Mouse (Mus musculus): ENCODE data around the gene Plekhj1. TPM values are rescaled to one million over a fixed set of nuclear protein-coding genes. Genes with fewer than 3 reads are reported as not detected.

Gene Plekhj1
- polyA plus RNA-seq, 1 experiment from 2014 or later: 142 TPM

DNA sequence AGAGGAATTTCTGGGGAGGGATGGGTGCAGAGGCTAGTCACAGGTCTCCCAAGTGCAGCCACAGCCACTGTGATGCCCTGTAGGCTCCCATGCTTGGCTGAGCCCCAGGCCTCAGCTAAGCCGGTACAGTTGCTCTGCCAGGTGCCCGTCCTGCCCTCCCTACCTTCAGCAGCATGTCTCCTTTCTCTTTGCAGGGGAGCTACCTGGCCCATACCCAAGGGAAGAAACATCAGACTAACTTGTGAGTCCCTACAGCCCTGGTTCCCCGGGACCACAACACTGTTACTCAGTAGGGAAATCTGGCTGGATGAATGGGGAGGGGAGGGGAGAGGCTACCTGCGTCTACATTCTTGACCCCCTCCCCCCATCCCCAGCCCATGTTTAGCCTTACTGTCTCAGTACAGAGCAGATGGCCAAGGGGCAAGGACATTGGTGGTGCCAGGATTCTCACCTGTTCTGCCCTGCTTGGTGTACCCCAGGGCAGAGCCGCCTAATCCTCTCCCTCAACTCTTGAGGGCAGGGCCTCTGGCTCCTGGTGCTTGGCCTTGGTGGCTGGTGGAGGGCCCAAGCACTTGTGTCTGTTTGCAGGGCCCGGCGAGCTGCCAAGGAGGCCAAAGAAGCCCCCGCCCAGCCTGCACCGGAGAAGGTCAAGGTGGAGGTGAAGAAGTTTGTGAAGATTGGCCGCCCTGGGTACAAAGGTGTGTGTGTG, 3.9 kb upstream of the Plekhj1 start:
- Histone ChIP-seq H3K27me3 (peaks cover 15% of the 10 kb centered on the region), H3K36me3 (peaks cover 50% of the 10 kb centered on the region), H3K4me3 (no peak overlapping the region), H3K4me1 (peaks cover 24% of the 10 kb centered on the region), H3K4me2 (replicated peaks) (no peak overlapping the region), H3K9me3 (no peaks in the 10 kb centered on the region), H3K27ac (no peak overlapping the region), H3K9ac (no peak overlapping the region)
- 91% methylated on average over 10 of the region's 10 CpGs for WGBS
- ATAC-seq (ENCODE audit: insufficient number of reproducible peaks, insufficient read depth, low FRiP score, low TSS enrichment): no peak

DNA sequence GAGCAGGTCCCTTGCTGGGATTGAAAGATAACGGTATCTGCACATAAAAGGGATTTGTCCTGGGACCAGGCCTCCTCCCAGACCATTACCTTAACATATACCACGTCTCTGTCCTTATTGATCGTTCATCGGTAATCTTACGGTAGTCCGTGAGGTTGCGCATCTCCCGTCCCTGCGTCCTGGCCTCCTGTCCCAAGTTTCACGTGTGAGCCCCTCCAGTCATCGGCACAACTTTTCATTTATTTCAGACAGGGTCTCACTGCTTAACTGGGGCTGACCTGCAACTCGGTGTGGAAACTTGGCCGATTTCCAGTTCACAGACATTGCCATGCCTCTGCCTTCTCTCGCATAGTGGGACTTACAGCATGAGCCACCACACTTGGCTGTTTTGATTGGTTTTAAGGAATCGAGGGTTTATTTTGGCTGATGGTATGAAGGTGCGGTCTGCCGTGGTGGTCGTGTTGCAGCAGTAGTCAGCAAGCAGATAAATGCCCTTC, 692 bp upstream of the Plekhj1 start:
- Histone ChIP-seq H3K4me2 (replicated peaks) (peak overlapping the region; percentile 90), H3K27ac (peak overlapping the region; percentile 96), H3K4me1 (peaks cover 18% of the 10 kb centered on the region), H3K9ac (peak overlapping the region; percentile 98), H3K27me3 (no peaks in the 10 kb centered on the region), H3K4me3 (peak overlapping the region; percentile 92), H3K36me3 (peaks cover 60% of the 10 kb centered on the region), H3K9me3 (no peaks in the 10 kb centered on the region)
- 3% methylated on average over 18 of the region's 18 CpGs for WGBS
- no peak for ATAC-seq (ENCODE audit: insufficient number of reproducible peaks, insufficient read depth, low FRiP score, low TSS enrichment)

- 3% methylated on average over 58 of the region's 59 CpGs for WGBS
These were observed 958 bp downstream of the Plekhj1 start for GRCm38 (mm10) chr10:80797186-80798149.

GRCm38 (mm10) chr10:80796307-80796848, 2.0 kb downstream of the Plekhj1 start:
- WGBS: 88% methylated on average over 9 of the region's 9 CpGs
- peaks cover 59% of the 10 kb centered on the region for H3K36me3 ChIP-seq
- H3K27me3 ChIP-seq: no peaks in the 10 kb centered on the region
- no peaks in the 10 kb centered on the region for H3K9me3 ChIP-seq
- no peak overlapping the region for H3K27ac ChIP-seq
- H3K9ac ChIP-seq: peak overlapping the region; percentile 98
- peak overlapping the region; percentile 58 for H3K4me2 ChIP-seq (replicated peaks)
- no peak for ATAC-seq (ENCODE audit: insufficient number of reproducible peaks, insufficient read depth, low FRiP score, low TSS enrichment)
- H3K4me3 ChIP-seq: peak overlapping the region; percentile 92
- H3K4me1 ChIP-seq: peaks cover 18% of the 10 kb centered on the region

More at GRCm38 (mm10) chr10:80797186-80798149, 958 bp downstream of the Plekhj1 start:
- H3K9ac ChIP-seq: peak overlapping the region; percentile 98
- peak overlapping the region; percentile 58 for H3K4me2 ChIP-seq (replicated peaks)
- H3K36me3 ChIP-seq: peaks cover 59% of the 10 kb centered on the region
- ATAC-seq (ENCODE audit: insufficient number of reproducible peaks, insufficient read depth, low FRiP score, low TSS enrichment): peak; percentile 24
- peaks cover 18% of the 10 kb centered on the region for H3K4me1 ChIP-seq
- H3K4me3 ChIP-seq: peak overlapping the region; percentile 92
- H3K27me3 ChIP-seq: no peaks in the 10 kb centered on the region
- peak overlapping the region; percentile 96 for H3K27ac ChIP-seq
- H3K9me3 ChIP-seq: no peaks in the 10 kb centered on the region

- no peaks in the 10 kb centered on the region for H3K9me3 ChIP-seq
- H3K36me3 ChIP-seq: peaks cover 66% of the 10 kb centered on the region
- no peak overlapping the region for H3K9ac ChIP-seq
- H3K4me3 ChIP-seq: no peak overlapping the region
- no peak overlapping the region for H3K27ac ChIP-seq
- ATAC-seq (ENCODE audit: insufficient number of reproducible peaks, insufficient read depth, low FRiP score, low TSS enrichment): no peak
- peaks cover 13% of the 10 kb centered on the region for H3K4me1 ChIP-seq
- no peak overlapping the region for H3K4me2 ChIP-seq (replicated peaks)
- WGBS: 84% methylated on average over 8 of the region's 8 CpGs
- H3K27me3 ChIP-seq: no peaks in the 10 kb centered on the region
These were observed 3.7 kb downstream of the Plekhj1 start for GRCm38 (mm10) chr10:80794750-80795149.

- no peak overlapping the region for H3K4me3 ChIP-seq
- H3K27ac ChIP-seq: no peak overlapping the region
- no peak for ATAC-seq (ENCODE audit: insufficient number of reproducible peaks, insufficient read depth, low FRiP score, low TSS enrichment)
- no peaks in the 10 kb centered on the region for H3K27me3 ChIP-seq
- H3K9ac ChIP-seq: no peak overlapping the region
- WGBS: 95% methylated on average over 4 of the region's 4 CpGs
- no peak overlapping the region for H3K4me2 ChIP-seq (replicated peaks)
- H3K9me3 ChIP-seq: no peaks in the 10 kb centered on the region
- H3K4me1 ChIP-seq: peaks cover 9% of the 10 kb centered on the region
- peaks cover 74% of the 10 kb centered on the region for H3K36me3 ChIP-seq
These were observed 4.6 kb downstream of the Plekhj1 start for GRCm38 (mm10) chr10:80793803-80794202.

GRCm38 (mm10) chr10:80793033-80793784, 5.2 kb downstream of the Plekhj1 start:
- H3K36me3 ChIP-seq: peaks cover 80% of the 10 kb centered on the region
- H3K4me3 ChIP-seq: no peak overlapping the region
- no peak overlapping the region for H3K4me2 ChIP-seq (replicated peaks)
- WGBS: 86% methylated on average over 13 of the region's 13 CpGs
- H3K9ac ChIP-seq: no peak overlapping the region
- ATAC-seq (ENCODE audit: insufficient number of reproducible peaks, insufficient read depth, low FRiP score, low TSS enrichment): no peak
- peaks cover 9% of the 10 kb centered on the region for H3K4me1 ChIP-seq
- no peak overlapping the region for H3K27ac ChIP-seq
- H3K27me3 ChIP-seq: no peaks in the 10 kb centered on the region
- H3K9me3 ChIP-seq: no peaks in the 10 kb centered on the region

DNA sequence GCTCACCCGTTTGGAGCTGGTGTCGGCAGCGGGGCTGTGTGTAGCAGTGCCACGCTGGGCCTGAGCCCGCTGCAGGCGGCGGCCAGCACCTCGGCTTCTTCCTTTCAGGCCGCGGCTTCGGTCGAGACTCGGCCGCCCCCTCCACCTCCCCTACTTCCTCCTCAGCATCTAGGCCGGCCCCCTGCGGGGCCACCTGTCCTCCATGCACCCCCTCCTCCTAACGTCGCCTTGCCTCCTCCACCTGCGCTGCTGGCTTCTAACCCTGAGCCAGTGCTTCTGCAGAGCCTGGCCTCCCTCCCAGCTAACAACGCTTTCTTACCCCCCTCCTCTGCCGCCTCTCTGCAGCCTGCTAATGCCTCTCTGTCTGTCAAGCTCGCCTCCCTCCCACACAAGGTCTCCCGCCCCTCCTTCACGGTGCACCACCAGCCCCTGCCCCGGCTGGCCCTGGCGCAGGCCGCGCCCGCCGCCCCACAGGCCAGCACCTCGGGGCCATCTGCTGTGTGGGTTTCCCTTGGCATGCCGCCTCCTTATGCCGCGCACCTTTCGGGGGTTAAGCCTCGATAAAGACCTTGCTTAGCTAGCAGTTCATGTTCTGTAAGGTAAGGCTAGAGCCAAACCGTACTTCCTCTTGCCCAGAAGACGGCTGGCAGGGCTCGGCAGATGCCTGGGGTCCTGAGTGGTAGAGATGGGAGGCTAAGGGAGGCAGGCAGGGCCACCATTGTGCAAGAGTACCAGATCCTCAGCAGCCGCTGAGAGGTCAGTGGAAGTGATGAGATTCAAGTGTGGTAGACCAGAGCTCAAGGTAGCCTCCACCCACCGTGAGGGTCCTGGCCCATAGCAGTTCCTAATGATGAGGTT, 6.0 kb downstream of the Plekhj1 start:
- peaks cover 9% of the 10 kb centered on the region for H3K4me1 ChIP-seq
- H3K27me3 ChIP-seq: no peaks in the 10 kb centered on the region
- no peak overlapping the region for H3K4me3 ChIP-seq
- H3K9me3 ChIP-seq: no peaks in the 10 kb centered on the region
- 74% methylated on average over 41 of the region's 41 CpGs for WGBS
- H3K27ac ChIP-seq: no peak overlapping the region
- peaks cover 88% of the 10 kb centered on the region for H3K36me3 ChIP-seq
- no peak overlapping the region for H3K9ac ChIP-seq
- no peak for ATAC-seq (ENCODE audit: insufficient number of reproducible peaks, insufficient read depth, low FRiP score, low TSS enrichment)
- no peak overlapping the region for H3K4me2 ChIP-seq (replicated peaks)

GRCm38 (mm10) chr10:80791476-80792174, 6.8 kb downstream of the Plekhj1 start:
- Histone ChIP-seq H3K4me1 (peaks cover 4% of the 10 kb centered on the region), H3K9ac (no peak overlapping the region), H3K27ac (no peak overlapping the region), H3K36me3 (peaks cover 96% of the 10 kb centered on the region), H3K27me3 (no peaks in the 10 kb centered on the region), H3K9me3 (no peaks in the 10 kb centered on the region), H3K4me3 (no peak overlapping the region), H3K4me2 (replicated peaks) (no peak overlapping the region)
- 81% methylated on average over 33 of the region's 33 CpGs for whole genome bisulfite sequencing
- ATAC-seq (ENCODE audit: insufficient number of reproducible peaks, insufficient read depth, low FRiP score, low TSS enrichment): no peak

DNA sequence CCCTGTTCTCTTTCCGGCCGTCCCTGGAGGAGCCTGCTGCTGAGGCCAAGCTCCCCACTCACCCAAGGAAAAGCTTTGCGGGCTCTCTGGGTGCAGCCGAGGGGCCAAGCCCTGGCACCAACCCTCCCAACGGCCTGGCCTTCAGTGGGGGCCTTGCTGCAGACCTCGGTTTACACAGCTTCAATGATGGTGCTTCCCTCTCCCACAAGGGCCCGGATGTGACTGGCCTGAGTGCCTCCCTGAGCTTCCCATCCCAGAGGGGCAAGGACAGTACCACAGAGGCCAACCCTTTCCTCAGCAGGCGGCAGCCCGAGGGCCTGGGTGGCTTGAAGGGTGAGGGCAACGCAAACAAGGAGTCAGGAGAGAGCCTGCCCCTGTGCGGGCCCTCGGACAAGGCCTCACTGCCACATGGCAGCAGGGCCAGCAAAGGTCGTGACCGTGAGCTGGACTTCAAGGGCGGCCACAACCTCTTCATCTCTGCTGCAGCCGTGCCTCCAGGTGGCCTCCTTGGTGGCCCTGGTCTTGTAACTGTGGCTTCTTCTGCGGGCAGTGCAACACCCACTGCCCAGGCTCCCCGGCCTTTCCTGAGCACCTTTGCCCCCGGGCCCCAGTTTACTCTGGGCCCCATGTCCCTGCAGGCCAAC, 7.5 kb downstream of the Plekhj1 start:
- Histone ChIP-seq H3K9ac (no peak overlapping the region), H3K27ac (no peak overlapping the region), H3K4me1 (no peaks in the 10 kb centered on the region), H3K27me3 (no peaks in the 10 kb centered on the region), H3K4me3 (no peak overlapping the region), H3K36me3 (peaks cover 96% of the 10 kb centered on the region), H3K4me2 (replicated peaks) (no peak overlapping the region), H3K9me3 (no peaks in the 10 kb centered on the region)
- 83% methylated on average over 19 of the region's 19 CpGs for WGBS
- no peak for ATAC-seq (ENCODE audit: insufficient number of reproducible peaks, insufficient read depth, low FRiP score, low TSS enrichment)

All from embryonic facial prominence, embryonic 12.5 days (tissue).